Mouse (Mus musculus): ENCODE results near the gene Fcgr3. TPM values are rescaled to one million over a fixed set of nuclear protein-coding genes. Genes with fewer than 3 reads are reported as not detected.

The Fcgr3 gene
- polyA plus RNA-seq, 1 experiment from 2014 or later: 6.0 TPM

Small RNA genes lying within 50 kb of the gene (microRNA-seq; reads per million reads assigned to microRNA genes)
- not detected for gene Gm27552
- not detected for gene Gm27844
- 4.7 reads per million, percentile 19 among the genes with 10 or more reads in this experiment for gene Mir6546

Other genes with a start within 250 kb of the Fcgr3 start
- gene Atf6, start 197.2 kb downstream of the Fcgr3 start, polyA plus RNA-seq (2015; fragmentation: Nextera tagmentation; extraction: Ambion mirVana): 7.8 and 8.3 TPM in 2 replicates
- 0.32 TPM in 1 of 2 replicates, not detected in the other for gene Gm26620, start 179.9 kb downstream of the Fcgr3 start, polyA plus RNA-seq (2015; fragmentation: Nextera tagmentation; extraction: Ambion mirVana)
- gene Dusp12, start 179.4 kb downstream of the Fcgr3 start, polyA plus RNA-seq (2015; fragmentation: Nextera tagmentation; extraction: Ambion mirVana): 38.0 and 39.8 TPM in 2 replicates
- gene Fcrlb, start 152.0 kb downstream of the Fcgr3 start, polyA plus RNA-seq (2015; fragmentation: Nextera tagmentation; extraction: Ambion mirVana): 0.16 and 0.26 TPM in 2 replicates
- not detected in 2 replicates for gene Fcrla, start 137.4 kb downstream of the Fcgr3 start, polyA plus RNA-seq (2015; fragmentation: Nextera tagmentation; extraction: Ambion mirVana)
- gene Fcgr2b, start 88.4 kb downstream of the Fcgr3 start, polyA plus RNA-seq (2015; fragmentation: Nextera tagmentation; extraction: Ambion mirVana): 0.37 and 0.57 TPM in 2 replicates
- 0.15 TPM in 1 of 2 replicates, not detected in the other for gene Fcgr4, start 46.0 kb downstream of the Fcgr3 start, polyA plus RNA-seq (2015; fragmentation: Nextera tagmentation; extraction: Ambion mirVana)
- gene Cfap126, start 49.0 kb upstream of the Fcgr3 start, polyA plus RNA-seq (2015; fragmentation: Nextera tagmentation; extraction: Ambion mirVana): 2.0 and 3.7 TPM in 2 replicates
- 260 and 273 TPM in 2 replicates for gene Sdhc, start 85.7 kb upstream of the Fcgr3 start, polyA plus RNA-seq (2015; fragmentation: Nextera tagmentation; extraction: Ambion mirVana)
- gene Mpz, start 85.8 kb upstream of the Fcgr3 start, polyA plus RNA-seq (2015; fragmentation: Nextera tagmentation; extraction: Ambion mirVana): 0.15 and 0.20 TPM in 2 replicates
- gene Pcp4l1, start 131.3 kb upstream of the Fcgr3 start, polyA plus RNA-seq (2015; fragmentation: Nextera tagmentation; extraction: Ambion mirVana): 17.0 and 23.0 TPM in 2 replicates
- 0.30 and 0.42 TPM in 2 replicates for gene Nr1i3, start 149.0 kb upstream of the Fcgr3 start, polyA plus RNA-seq (2015; fragmentation: Nextera tagmentation; extraction: Ambion mirVana)
- gene Tomm40l, start 157.6 kb upstream of the Fcgr3 start, polyA plus RNA-seq (2015; fragmentation: Nextera tagmentation; extraction: Ambion mirVana): 33.5 and 37.9 TPM in 2 replicates
- gene Apoa2, start 160.1 kb upstream of the Fcgr3 start, polyA plus RNA-seq (2015; fragmentation: Nextera tagmentation; extraction: Ambion mirVana): 2.6 and 5.1 TPM in 2 replicates
- gene Fcer1g, start 169.4 kb upstream of the Fcgr3 start, polyA plus RNA-seq (2015; fragmentation: Nextera tagmentation; extraction: Ambion mirVana): 20.2 and 20.8 TPM in 2 replicates
- 6.5 and 7.4 TPM in 2 replicates for gene Adamts4, start 185.5 kb upstream of the Fcgr3 start, polyA plus RNA-seq (2015; fragmentation: Nextera tagmentation; extraction: Ambion mirVana)
- 231 and 234 TPM in 2 replicates for gene Ndufs2, start 186.5 kb upstream of the Fcgr3 start, polyA plus RNA-seq (2015; fragmentation: Nextera tagmentation; extraction: Ambion mirVana)
- gene B4galt3, start 205.4 kb upstream of the Fcgr3 start, polyA plus RNA-seq (2015; fragmentation: Nextera tagmentation; extraction: Ambion mirVana): 99.0 and 99.8 TPM in 2 replicates
- gene Ppox, start 216.3 kb upstream of the Fcgr3 start, polyA plus RNA-seq (2015; fragmentation: Nextera tagmentation; extraction: Ambion mirVana): 56.0 and 56.4 TPM in 2 replicates
- 112 and 121 TPM in 2 replicates for gene Usp21, start 223.1 kb upstream of the Fcgr3 start, polyA plus RNA-seq (2015; fragmentation: Nextera tagmentation; extraction: Ambion mirVana)
- gene Ufc1, start 230.1 kb upstream of the Fcgr3 start, polyA plus RNA-seq (2015; fragmentation: Nextera tagmentation; extraction: Ambion mirVana): 112 and 126 TPM in 2 replicates

Measured in midbrain, embryonic 13.5 days (tissue).